Mouse (Mus musculus): ENCODE results near the gene Synj2. TPM values are rescaled to one million over a fixed set of nuclear protein-coding genes. Genes with fewer than 3 reads are reported as not detected.
A peak's percentile ranks its signal among the peaks of the same experiment; 100 is the strongest.

Synj2 gene
- polyA plus RNA-seq, 1 experiment from 2014 or later = 3.3 TPM

DNA sequence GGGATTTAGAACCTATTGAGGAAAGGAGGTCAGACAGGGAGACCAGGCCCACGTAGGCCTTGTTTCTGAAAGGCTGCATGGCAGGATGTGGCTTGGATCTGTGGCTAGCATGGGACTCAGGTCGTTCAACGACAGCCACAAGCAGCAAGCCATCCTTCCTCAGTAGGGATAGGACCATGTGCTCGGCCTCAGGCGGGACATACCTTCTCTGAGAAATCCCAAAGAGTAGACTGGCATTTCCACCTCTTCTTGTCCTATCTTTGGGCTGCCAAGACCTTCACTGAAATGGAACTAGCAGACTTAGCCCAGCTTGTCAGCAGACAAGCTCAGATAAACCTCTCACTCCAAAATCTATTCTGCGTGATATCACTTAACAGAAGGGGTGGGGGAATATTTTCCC is 62.6 kb downstream of the Synj2 start:
- DNase-seq (ENCODE audit: low spot score) = no peak
- Histone ChIP-seq H3K36me3 (ENCODE audit: control insufficient read depth, insufficient read depth, low read length) (no peaks in the 10 kb centered on the region; the same call in 1 of the 2 replicates), H3K27ac (replicated peaks) (no peak overlapping the region), H3K4me3 (ENCODE audit: low read depth, low read length) (no peak overlapping the region), H3K9ac (ENCODE audit: low read length) (no peak overlapping the region), H3K4me1 (replicated peaks; ENCODE audit: control insufficient read depth, insufficient read depth) (peaks cover 13% of the 10 kb centered on the region), H3K27me3 (ENCODE audit: control insufficient read depth, insufficient read depth, low read length) (no peaks in the 10 kb centered on the region), H3K9me3 (ENCODE audit: control insufficient read depth, low read length) (no peaks in the 10 kb centered on the region), H3K4me2 (replicated peaks; ENCODE audit: low read depth) (no peak overlapping the region)
- TF ChIP-seq EP300 (optimal IDR thresholded peaks at IDR 0.05) (no peak), CTCF (IDR thresholded peaks at IDR 0.05; ENCODE audit: low read depth) (no peak)
- no peak for ATAC-seq (ENCODE audit: low FRiP score, low TSS enrichment)
- 88% methylated on average over 6 of the region's 6 CpGs for WGBS

DNA sequence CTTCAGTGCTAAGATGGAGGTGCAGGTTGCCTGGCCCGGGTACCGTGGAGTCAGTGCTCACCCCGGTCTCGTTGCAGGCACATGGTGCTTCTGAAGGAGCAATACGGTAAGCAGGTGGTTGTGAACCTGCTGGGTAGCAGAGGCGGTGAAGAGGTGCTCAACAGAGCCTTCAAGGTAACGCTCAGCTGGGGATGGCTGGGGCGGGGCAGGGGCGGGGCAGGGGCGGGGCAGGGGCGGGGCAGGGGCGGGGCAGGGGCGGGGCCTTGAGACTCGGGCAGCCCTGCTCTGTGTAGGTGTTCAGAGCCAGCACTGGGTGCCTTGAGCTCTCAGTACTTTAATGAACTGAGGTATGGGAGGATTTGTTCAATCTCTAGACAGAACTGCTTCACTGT is 64.2 kb downstream of the Synj2 start:
- Histone ChIP-seq H3K27ac (replicated peaks) (peak overlapping the region; percentile 95), H3K9ac (ENCODE audit: low read length) (peak overlapping the region; percentile 28; the same call in 1 of the 2 replicates), H3K36me3 (ENCODE audit: control insufficient read depth, insufficient read depth, low read length) (peaks cover under 1% of the 10 kb centered on the region; the same call in 1 of the 2 replicates), H3K27me3 (ENCODE audit: control insufficient read depth, insufficient read depth, low read length) (no peaks in the 10 kb centered on the region), H3K4me3 (ENCODE audit: low read depth, low read length) (no peak overlapping the region), H3K4me1 (replicated peaks; ENCODE audit: control insufficient read depth, insufficient read depth) (peaks cover 13% of the 10 kb centered on the region), H3K4me2 (replicated peaks; ENCODE audit: low read depth) (no peak overlapping the region), H3K9me3 (ENCODE audit: control insufficient read depth, low read length) (no peaks in the 10 kb centered on the region)
- TF ChIP-seq EP300 (optimal IDR thresholded peaks at IDR 0.05) (no peak), CTCF (IDR thresholded peaks at IDR 0.05; ENCODE audit: low read depth) (no peak)
- DNase-seq (ENCODE audit: low spot score) = peak; percentile 79
- peak; percentile 66 for ATAC-seq (ENCODE audit: low FRiP score, low TSS enrichment)
- WGBS = 16% methylated on average over 13 of the region's 14 CpGs

- peaks cover 13% of the 10 kb centered on the region for H3K4me1 ChIP-seq (replicated peaks; ENCODE audit: control insufficient read depth, insufficient read depth)
- H3K9me3 ChIP-seq (ENCODE audit: control insufficient read depth, low read length) = no peaks in the 10 kb centered on the region
- ATAC-seq (ENCODE audit: low FRiP score, low TSS enrichment) (peak; percentile 77), DNase-seq (ENCODE audit: low spot score) (peak; percentile 73)
- H3K27me3 ChIP-seq (ENCODE audit: control insufficient read depth, insufficient read depth, low read length) = no peaks in the 10 kb centered on the region
- peak; percentile 34 for TF ChIP-seq EP300 (optimal IDR thresholded peaks at IDR 0.05)
- TF ChIP-seq CTCF (IDR thresholded peaks at IDR 0.05; ENCODE audit: low read depth) = peak; percentile 50
- H3K4me3 ChIP-seq (ENCODE audit: low read depth, low read length) = no peak overlapping the region
- no peak overlapping the region for H3K4me2 ChIP-seq (replicated peaks; ENCODE audit: low read depth)
- 7% methylated on average over 14 of the region's 14 CpGs for WGBS
- H3K27ac ChIP-seq (replicated peaks) = peak overlapping the region; percentile 95
- H3K36me3 ChIP-seq (ENCODE audit: control insufficient read depth, insufficient read depth, low read length) = peaks cover 4% of the 10 kb centered on the region; the same call in 1 of the 2 replicates
- H3K9ac ChIP-seq (ENCODE audit: low read length) = peak overlapping the region; percentile 28; the same call in 1 of the 2 replicates
Measured at GRCm38 (mm10) chr17:6005638-6006471, 64.8 kb downstream of the Synj2 start.

- Histone ChIP-seq H3K4me1 (replicated peaks; ENCODE audit: control insufficient read depth, insufficient read depth) (peaks cover 13% of the 10 kb centered on the region; the same call in 1 of the 2 replicates), H3K27me3 (ENCODE audit: control insufficient read depth, insufficient read depth, low read length) (no peaks in the 10 kb centered on the region), H3K4me2 (replicated peaks; ENCODE audit: low read depth) (no peak overlapping the region), H3K4me3 (ENCODE audit: low read depth, low read length) (no peak overlapping the region), H3K9me3 (ENCODE audit: control insufficient read depth, low read length) (no peaks in the 10 kb centered on the region), H3K36me3 (ENCODE audit: control insufficient read depth, insufficient read depth, low read length) (peaks cover 4% of the 10 kb centered on the region; the same call in 1 of the 2 replicates), H3K27ac (replicated peaks) (peak overlapping the region; percentile 67; the same call in 1 of the 2 replicates), H3K9ac (ENCODE audit: low read length) (no peak overlapping the region)
- ATAC-seq (ENCODE audit: low FRiP score, low TSS enrichment) (peak; percentile 27), DNase-seq (ENCODE audit: low spot score) (no peak)
- TF ChIP-seq EP300 (optimal IDR thresholded peaks at IDR 0.05) = no peak
- TF ChIP-seq CTCF (IDR thresholded peaks at IDR 0.05; ENCODE audit: low read depth) = no peak
- WGBS = 82% methylated on average over 5 of the region's 5 CpGs
Measured at GRCm38 (mm10) chr17:6007101-6007780, 66.2 kb downstream of the Synj2 start.

DNA sequence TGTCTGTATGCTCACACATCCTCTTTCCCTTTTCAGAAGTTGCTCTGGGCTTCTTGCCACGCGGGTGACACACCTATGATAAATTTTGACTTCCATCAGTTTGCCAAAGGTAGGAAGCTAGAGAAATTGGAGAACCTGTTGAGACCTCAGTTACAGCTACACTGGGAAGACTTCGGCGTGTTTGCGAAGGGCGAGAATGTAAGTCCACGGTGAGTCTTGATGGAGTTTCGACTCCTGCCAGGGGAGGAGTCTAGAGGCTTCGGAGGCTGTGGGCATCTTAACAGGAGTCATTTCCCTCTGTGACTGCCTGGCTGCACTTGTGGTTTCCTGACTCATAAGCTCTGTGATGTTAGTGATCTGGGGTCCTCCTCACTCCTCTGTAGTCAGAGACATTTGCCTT is 66.8 kb downstream of the Synj2 start:
- H3K36me3 ChIP-seq (ENCODE audit: control insufficient read depth, insufficient read depth, low read length) = peaks cover 4% of the 10 kb centered on the region; the same call in 1 of the 2 replicates
- H3K4me3 ChIP-seq (ENCODE audit: low read depth, low read length) = no peak overlapping the region
- H3K27me3 ChIP-seq (ENCODE audit: control insufficient read depth, insufficient read depth, low read length) = no peaks in the 10 kb centered on the region
- no peaks in the 10 kb centered on the region for H3K9me3 ChIP-seq (ENCODE audit: control insufficient read depth, low read length)
- ATAC-seq (ENCODE audit: low FRiP score, low TSS enrichment) = peak; percentile 48
- H3K9ac ChIP-seq (ENCODE audit: low read length) = no peak overlapping the region
- DNase-seq (ENCODE audit: low spot score) = peak; percentile 54
- H3K4me2 ChIP-seq (replicated peaks; ENCODE audit: low read depth) = no peak overlapping the region
- peak overlapping the region; percentile 67 for H3K27ac ChIP-seq (replicated peaks)
- no peak for TF ChIP-seq EP300 (optimal IDR thresholded peaks at IDR 0.05)
- no peak for TF ChIP-seq CTCF (IDR thresholded peaks at IDR 0.05; ENCODE audit: low read depth)
- 49% methylated on average over 9 of the region's 9 CpGs for WGBS
- H3K4me1 ChIP-seq (replicated peaks; ENCODE audit: control insufficient read depth, insufficient read depth) = peaks cover 13% of the 10 kb centered on the region; the same call in 1 of the 2 replicates

Measured in stomach, postnatal 0 days (tissue).